In genomic region chr2:126245446-126245845, GRCm38 (mm10) we compare ENCODE assay signal across 9 mouse cellular contexts. TPM values are rescaled to one million over a fixed set of nuclear protein-coding genes. Genes with fewer than 3 reads are reported as not detected.
DNase-seq lines count a peak whose midpoint lies in the region; ATAC-seq and TF ChIP-seq lines count a peak whose summit lies in the region.
"Had no signal": no experiment of that assay in that cellular context is flagged by ENCODE, and none has a peak within 500 bp of the region (broad histone marks: within the 10 kb centered on the region; RNA-seq: fewer than 3 reads in every experiment).

No protein-coding gene starts in this region.

- no peaks in the 10 kb centered on the region for H3K36me3 ChIP-seq in kidney, adult 2 months (ENCODE audit: control insufficient read depth, insufficient read depth, low read length)
- no peaks in the 10 kb centered on the region for H3K36me3 ChIP-seq in kidney, embryonic 16.5 days (ENCODE audit: insufficient read depth, low read length)
- no peaks in the 10 kb centered on the region for H3K36me3 ChIP-seq in MEL (ENCODE audit: control insufficient read depth in 1 of 2, insufficient read depth in 2 of 2, low read length in 2 of 2)

- ATAC-seq in kidney, embryonic 16.5 days (ENCODE audit: low FRiP score, low TSS enrichment): no peak

- H3K79me2 ChIP-seq in MEL (ENCODE audit: control insufficient read depth, insufficient read depth, low read length, poor library complexity): no peaks in the 10 kb centered on the region

- no peak overlapping the region for H3K9ac ChIP-seq in kidney, embryonic 16.5 days (replicated peaks; ENCODE audit: low read length)
- H3K9ac ChIP-seq in MEL (ENCODE audit: control insufficient read depth, low read depth, low read length, poor library complexity, severe bottlenecking): no peak overlapping the region

- peak; percentile 5 for DNase-seq in kidney, adult 2 months
- DNase-seq in MEL (ENCODE audit: low read depth, low spot score): peak; percentile 3
- DNase-seq in embryo, embryonic 10.5 days (ENCODE audit: low spot score): peak; percentile 54
- peak; percentile 17 to 36 for DNase-seq in left cerebral cortex, postnatal 25 days (ENCODE audit: low spot score in 2 of 2)
- DNase-seq in thymus, postnatal 14 days: no peak
- no peak for DNase-seq in neural tube, embryonic 10.5 days (ENCODE audit: extremely low spot score, low spot score)

- TF ChIP-seq POLR2A in kidney, adult 2 months (IDR thresholded peaks at IDR 0.05; ENCODE audit: low read depth, low read length): no peak
- TF ChIP-seq POLR2A in MEL (IDR thresholded peaks at IDR 0.05; ENCODE audit: control insufficient read depth in 1 of 2, insufficient read depth in 1 of 2, low read depth in 1 of 2, low read length in 2 of 2, poor library complexity in 1 of 2): no peak

- 40% methylated on average over 2 of the region's 2 CpGs for WGBS in kidney, adult 2 months
- 47% methylated on average over 2 of the region's 2 CpGs for WGBS in kidney, embryonic 16.5 days

- H3K4me3 ChIP-seq in kidney, adult 2 months (ENCODE audit: insufficient read depth, low read depth, low read length): no peak overlapping the region
- no peak overlapping the region for H3K4me3 ChIP-seq in kidney, embryonic 16.5 days (ENCODE audit: low read length)
- no peak overlapping the region for H3K4me3 ChIP-seq in MEL (ENCODE audit: control insufficient read depth in 1 of 2, insufficient read depth in 1 of 2, low read depth in 2 of 2, low read length in 2 of 2)

- no peak for TF ChIP-seq CTCF in kidney, adult 2 months (conservative IDR thresholded peaks at IDR 0.05; ENCODE audit: insufficient read depth, insufficient read length, low read depth, low read length)
- TF ChIP-seq CTCF in MEL (IDR thresholded peaks at IDR 0.05 in 2 of 3, conservative IDR thresholded peaks at IDR 0.05 in 1 of 3; ENCODE audit: control insufficient read depth in 1 of 3, insufficient read depth in 1 of 3, low read depth in 2 of 3, low read length in 3 of 3, poor library complexity in 1 of 3, severe bottlenecking in 1 of 3): peak in 1 of 3 experiments; percentile 31; a peak in 2 of 6 replicates

- no peaks in the 10 kb centered on the region for H3K27me3 ChIP-seq in kidney, adult 2 months (replicated peaks; ENCODE audit: control insufficient read depth, insufficient read depth, low read length)
- H3K27me3 ChIP-seq in kidney, embryonic 16.5 days (ENCODE audit: insufficient read depth, low read length): no peaks in the 10 kb centered on the region
- no peaks in the 10 kb centered on the region for H3K27me3 ChIP-seq in MEL (ENCODE audit: control insufficient read depth in 1 of 2, insufficient read depth in 2 of 2, low read length in 2 of 2)

- TF ChIP-seq EP300 in MEL (IDR thresholded peaks at IDR 0.05; ENCODE audit: low read depth in 1 of 2, low read length in 2 of 2): no peak

- peak; percentile 39 for TF ChIP-seq RAD21 in MEL (IDR thresholded peaks at IDR 0.05; ENCODE audit: low read depth, low read length)

- intact Hi-C loops in left cerebral cortex, postnatal 25 days (cut with DNase I): loop anchor here (5.0 kb wide), 2 partner anchors 238 to 353 kb away; no protein-coding TSS in a partner anchor

- no peaks in the 10 kb centered on the region for H3K9me3 ChIP-seq in kidney, embryonic 16.5 days (ENCODE audit: low read length)
- no peaks in the 10 kb centered on the region for H3K9me3 ChIP-seq in MEL (replicated peaks; ENCODE audit: insufficient read depth, low read length)

- no peaks in the 10 kb centered on the region for H3K4me1 ChIP-seq in kidney, adult 2 months (ENCODE audit: control insufficient read depth, insufficient read depth, low read length)
- no peaks in the 10 kb centered on the region for H3K4me1 ChIP-seq in kidney, embryonic 16.5 days (ENCODE audit: insufficient read depth, low read length)
- H3K4me1 ChIP-seq in MEL (ENCODE audit: control insufficient read depth in 1 of 2, insufficient read depth in 2 of 2, low read length in 2 of 2): no peaks in the 10 kb centered on the region

- H3K27ac ChIP-seq in kidney, adult 2 months (ENCODE audit: insufficient read depth, low read depth, low read length): no peak overlapping the region
- H3K27ac ChIP-seq in kidney, embryonic 16.5 days (ENCODE audit: low read length): no peak overlapping the region
- no peak overlapping the region for H3K27ac ChIP-seq in MEL (ENCODE audit: control insufficient read depth, low read depth, low read length)

- H3K4me2 ChIP-seq in kidney, embryonic 16.5 days (replicated peaks; ENCODE audit: low read depth, low read length): no peak overlapping the region

TF ChIP-seq in MEL, 35 proteins besides CTCF, POLR2A, EP300 and RAD21:
- no peak for TF ChIP-seq MAFK (IDR thresholded peaks at IDR 0.05; ENCODE audit: borderline replicate concordance, low read depth, low read length)
- TF ChIP-seq ZC3H11A (IDR thresholded peaks at IDR 0.05; ENCODE audit: low read depth, low read length): peak; percentile 21; the same call in 1 of the 2 replicates
- peak; percentile 43 for TF ChIP-seq SMC3 (IDR thresholded peaks at IDR 0.05; ENCODE audit: low read depth, low read length)
TF ChIP-seq in MEL: peak in this region for 2.

RNA-seq across cellular contexts. Expression of gene Gm17555, which starts 30.5 kb away (rescaled TPM):
- not detected in 2 replicates for polyA plus RNA-seq in kidney, adult 2 months (2012; rRNA removed)
- polyA plus RNA-seq in kidney, embryonic 16.5 days (2015; fragmentation: Nextera tagmentation; extraction: Ambion mirVana): not detected in 2 replicates
- total RNA-seq in MEL (2012; rRNA removed): not detected in 2 replicates
- polyA plus RNA-seq in MEL (2012; ENCODE audit: insufficient read depth in 1 of 2, insufficient read length in 2 of 2, low read depth in 1 of 2, low replicate concordance in 2 of 2, missing spikeins in 1 of 2): not detected
- total RNA-seq in left cerebral cortex, postnatal 25 days (2021): not detected
- polyA plus RNA-seq: heart, embryonic 14.5 days; spleen, adult 2 months had no signal

Comparison
In these comparisons a context has a peak if more than half of its experiments do, and no peak if none do; other contexts are left out.
1. DNase-seq: peak in kidney, adult 2 months (single experiment), MEL (single experiment), embryo, embryonic 10.5 days (single experiment) and left cerebral cortex, postnatal 25 days (2 of 2); none in thymus, postnatal 14 days (single experiment) and neural tube, embryonic 10.5 days (single experiment).